Mouse (Mus musculus) cerebellum, adult 11-12 months (tissue): ENCODE data around the gene Gcdh.
"Not testable (repeated sequence)": the region's sequence is repeated elsewhere in the genome, so short reads cannot be mapped to it uniquely, and the experiment has no call there.

Experiments used
- DNase-seq: peaks from one replicate; pipeline ENCODE4 v3.0.0; 2022

The Gcdh gene

GRCm38 (mm10) chr8:84909949-84910348 is 16.2 kb upstream of the Gcdh start:
- no peak for DNase-seq

- DNase-seq: no peak
These were observed 15.5 kb upstream of the Gcdh start for GRCm38 (mm10) chr8:84909162-84909767.

- DNase-seq: peak; percentile 90
These were observed 14.9 kb upstream of the Gcdh start, which contains the start of gene Dnase2a for GRCm38 (mm10) chr8:84908421-84909161. TSS of gene Dnase2a (plus strand) at chr8:84908560.

GRCm38 (mm10) chr8:84907979-84908378 is 14.3 kb upstream of the Gcdh start:
- not testable (repeated sequence) for DNase-seq

- no peak for DNase-seq
These were observed 13.8 kb upstream of the Gcdh start for GRCm38 (mm10) chr8:84907493-84907892.

- DNase-seq: no peak
These were observed 13.3 kb upstream of the Gcdh start for GRCm38 (mm10) chr8:84907037-84907436.

- no peak for DNase-seq
These were observed 10.6 kb upstream of the Gcdh start for GRCm38 (mm10) chr8:84904351-84904750.

GRCm38 (mm10) chr8:84902920-84903661 is 9.4 kb upstream of the Gcdh start:
- peak; percentile 95 for DNase-seq

- DNase-seq: no peak
These were observed 8.7 kb upstream of the Gcdh start for GRCm38 (mm10) chr8:84902367-84902919.

- DNase-seq: no peak
These were observed 8.0 kb upstream of the Gcdh start, which contains the start of gene Klf1 for GRCm38 (mm10) chr8:84901752-84902151. TSS of gene Klf1 (plus strand) at chr8:84901928.

- no peak for DNase-seq
These were observed 7.3 kb upstream of the Gcdh start for GRCm38 (mm10) chr8:84901071-84901470.

GRCm38 (mm10) chr8:84895963-84896362 is 2.2 kb upstream of the Gcdh start:
- no peak for DNase-seq

GRCm38 (mm10) chr8:84892993-84893708 is 570 bp downstream of the Gcdh start:
- DNase-seq: no peak

GRCm38 (mm10) chr8:84889141-84889540 is 4.6 kb downstream of the Gcdh start:
- no peak for DNase-seq

GRCm38 (mm10) chr8:84888280-84888679 is 5.4 kb downstream of the Gcdh start:
- no peak for DNase-seq

- DNase-seq: no peak
These were observed 9.0 kb downstream of the Gcdh start for GRCm38 (mm10) chr8:84884728-84885127.

- DNase-seq: no peak
These were observed 14.8 kb downstream of the Gcdh start for GRCm38 (mm10) chr8:84878915-84879314.

- DNase-seq: peak; percentile 80
These were observed 16.3 kb downstream of the Gcdh start for GRCm38 (mm10) chr8:84877297-84878035.

GRCm38 (mm10) chr8:84874339-84874738 is 19.4 kb downstream of the Gcdh start:
- no peak for DNase-seq

- no peak for DNase-seq
These were observed 20.7 kb downstream of the Gcdh start for GRCm38 (mm10) chr8:84873016-84873415.

- no peak for DNase-seq
These were observed 21.3 kb downstream of the Gcdh start for GRCm38 (mm10) chr8:84872309-84872965.
